Mouse (Mus musculus): Measurements from ENCODE around the gene Trappc6b.
"Not testable (repeated sequence)": the region's sequence is repeated elsewhere in the genome, so short reads cannot be mapped to it uniquely, and the experiment has no call there.

The Trappc6b gene

GRCm38 (mm10) chr12:59060993-59061595 lies at the start of gene Trappc6b:
Gene Trappc6b (minus strand): TSS chr12:59061472.
- CTCF ChIA-PET, result interaction anchor here (1.1 to 1.3 kb wide), 2 partner anchors 32 to 84 kb away, joined by 4 to 5 read pairs; no protein-coding TSS in a partner anchor

- CTCF ChIA-PET, result no interaction called here
These were observed 46.7 kb upstream of the Trappc6b start for GRCm38 (mm10) chr12:59107926-59108325.

DNA sequence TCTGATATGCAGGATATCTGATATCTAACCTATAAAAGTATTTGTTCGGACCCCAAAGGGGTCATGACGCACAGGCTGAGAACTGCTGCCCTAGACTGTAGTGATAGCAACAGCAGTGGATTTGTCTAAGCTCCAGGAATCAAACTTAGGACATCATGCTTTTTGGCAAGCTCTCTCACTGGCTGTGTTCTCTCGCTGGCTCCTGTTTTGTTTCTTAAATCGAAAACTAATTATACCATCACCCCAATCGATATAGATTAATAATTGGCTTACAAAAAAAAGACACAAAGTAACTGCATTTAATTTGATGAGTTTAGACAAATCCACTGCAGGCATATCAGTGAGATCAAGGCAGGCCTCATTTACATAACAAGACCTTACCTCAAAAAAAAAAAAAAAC lies 45.2 kb upstream of the Trappc6b start:
- CTCF ChIA-PET, result no interaction called here

GRCm38 (mm10) chr12:59105914-59106313 lies 44.6 kb upstream of the Trappc6b start:
- CTCF ChIA-PET, result no interaction called here

- CTCF ChIA-PET, result no interaction called here
These were observed 43.5 kb upstream of the Trappc6b start for GRCm38 (mm10) chr12:59104771-59105170.

GRCm38 (mm10) chr12:59095104-59096025 lies 34.1 kb upstream of the Trappc6b start, which contains the start of gene Mia2:
Gene Mia2 (plus strand): TSS chr12:59095799.
- CTCF ChIA-PET, result no interaction called here

DNA sequence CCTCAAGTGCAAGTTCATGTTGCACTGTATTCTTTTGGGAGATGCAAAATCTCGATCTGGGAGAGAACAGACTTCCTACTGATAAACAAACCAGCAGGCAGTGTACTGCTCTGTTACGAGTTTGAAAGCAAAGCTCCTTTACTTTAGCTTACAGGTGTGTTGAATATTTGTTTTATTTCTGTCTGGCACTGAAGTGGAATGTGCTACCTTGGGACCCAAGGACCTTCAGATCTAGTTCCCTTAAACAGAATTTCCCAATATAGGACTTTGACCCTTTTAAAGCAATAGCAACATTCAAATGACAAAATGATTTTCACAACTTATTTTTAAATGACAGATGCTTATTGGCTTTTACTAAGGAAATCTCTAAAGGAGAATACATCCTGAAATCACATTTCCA lies 32.3 kb upstream of the Trappc6b start:
- CTCF ChIA-PET, result no interaction called here

DNA sequence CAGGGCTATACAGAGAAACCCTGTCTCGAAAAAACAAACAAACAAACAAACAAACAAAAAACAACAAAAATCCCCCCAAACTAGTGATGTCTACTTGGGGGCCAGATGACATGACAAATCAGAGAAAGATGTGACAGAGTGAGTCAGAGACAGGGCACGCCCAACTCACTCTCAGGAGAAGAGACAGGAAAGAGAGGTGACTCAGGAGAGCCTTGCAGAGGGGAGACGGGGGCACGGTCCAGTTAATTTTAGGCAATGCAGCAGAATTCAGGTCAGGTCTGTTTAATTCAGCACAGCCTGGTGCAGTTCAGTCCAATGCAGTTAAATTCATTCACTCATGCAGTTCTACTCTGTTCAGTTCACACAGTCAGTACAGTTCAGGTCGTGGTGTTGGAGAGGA lies 24.9 kb upstream of the Trappc6b start:
- CTCF ChIA-PET, result no interaction called here

DNA sequence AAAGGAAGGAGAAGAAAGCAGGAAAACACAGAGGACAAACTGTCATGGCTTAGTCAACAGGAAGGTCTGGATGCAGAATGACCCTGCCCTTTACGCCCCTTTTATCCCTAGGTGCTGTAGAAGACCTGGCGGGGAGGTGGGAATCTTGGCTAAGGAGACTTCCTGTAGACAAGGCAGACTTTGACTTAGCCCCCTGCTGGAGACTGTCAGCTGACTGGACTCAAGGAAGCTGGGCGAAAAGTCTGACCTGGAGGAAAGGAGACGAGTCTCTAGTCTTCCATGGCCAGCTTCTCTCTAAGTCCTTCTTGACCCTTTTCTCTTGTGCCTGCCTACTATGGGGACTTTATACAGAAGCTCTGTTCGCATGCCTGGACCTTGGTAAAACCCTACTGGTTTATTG lies 23.2 kb upstream of the Trappc6b start:
- CTCF ChIA-PET, result no interaction called here

GRCm38 (mm10) chr12:59080461-59080860 lies 19.2 kb upstream of the Trappc6b start:
- CTCF ChIA-PET, result interaction anchor here (0.5 kb wide), 1 partner anchor 25 kb away, joined by 3 read pairs; no protein-coding TSS in a partner anchor

DNA sequence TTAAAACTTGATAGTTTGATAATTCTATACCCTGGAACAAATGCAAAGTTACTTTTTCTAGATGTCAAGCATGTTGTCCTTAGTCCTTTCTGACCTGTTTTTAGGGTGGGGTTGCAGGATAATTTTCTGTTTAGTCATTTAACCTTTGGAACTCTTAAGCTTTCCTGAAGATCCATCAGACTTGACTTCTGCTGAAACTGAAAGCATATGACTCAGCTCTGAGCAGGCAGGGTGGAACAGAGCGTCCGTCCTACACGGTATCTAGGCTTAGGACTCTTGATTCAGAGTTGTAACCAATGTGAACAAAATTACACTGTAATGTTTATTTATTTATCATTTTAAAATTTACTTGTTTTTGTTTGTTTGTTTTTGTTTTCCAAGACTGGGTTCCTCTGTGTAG lies 16.6 kb upstream of the Trappc6b start:
- CTCF ChIA-PET, result interaction anchor here (0.6 kb wide), 1 partner anchor 1675 kb away, joined by 5 read pairs; no protein-coding TSS in a partner anchor

DNA sequence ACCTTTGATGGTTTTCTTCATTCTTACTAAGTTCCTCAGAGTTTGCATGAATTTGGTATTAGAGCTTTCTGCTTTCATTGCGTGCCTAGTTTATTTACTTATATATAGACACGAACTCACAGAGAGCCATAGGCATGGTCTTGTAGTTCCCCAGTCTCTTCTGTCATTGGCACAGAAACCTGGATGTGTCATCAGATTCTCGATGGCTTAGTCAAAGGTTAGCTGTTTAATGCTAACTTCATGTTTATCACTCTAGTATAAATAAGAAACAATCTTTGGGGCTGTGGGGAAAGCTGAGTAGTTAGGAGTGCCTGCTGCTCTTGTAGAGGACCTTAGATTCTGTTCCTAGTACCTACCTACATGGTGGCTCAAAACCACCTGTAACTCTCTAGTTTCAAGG lies 15.7 kb upstream of the Trappc6b start:
- CTCF ChIA-PET, result interaction anchor here (0.6 kb wide), 1 partner anchor 1674 kb away, joined by 5 read pairs; no protein-coding TSS in a partner anchor

- CTCF ChIA-PET, result no interaction called here
These were observed 12.8 kb upstream of the Trappc6b start for GRCm38 (mm10) chr12:59074052-59074451.

DNA sequence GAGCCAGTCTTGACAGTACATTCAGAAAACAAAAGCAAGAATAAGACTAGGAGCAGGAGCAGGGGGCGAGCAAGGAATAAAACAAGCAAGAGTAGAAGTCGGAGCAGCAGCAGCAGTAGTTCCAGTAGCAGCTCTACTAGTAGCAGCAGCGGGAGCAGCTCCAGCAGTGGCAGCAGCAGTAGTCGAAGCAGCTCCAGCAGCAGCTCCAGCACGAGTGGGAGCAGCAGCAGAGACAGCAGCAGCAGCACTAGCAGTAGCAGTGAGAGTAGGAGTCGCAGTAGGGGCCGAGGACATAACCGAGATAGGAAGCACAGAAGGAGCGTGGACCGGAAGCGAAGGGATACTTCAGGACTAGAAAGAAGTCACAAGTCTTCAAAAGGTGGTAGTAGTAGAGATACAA lies 11.0 kb upstream of the Trappc6b start:
- CTCF ChIA-PET, result no interaction called here

- CTCF ChIA-PET, result no interaction called here
These were observed 7.5 kb upstream of the Trappc6b start for GRCm38 (mm10) chr12:59068791-59069190.

- CTCF ChIA-PET, result interaction anchor here (0.5 kb wide), 1 partner anchor 110 kb away, joined by 3 read pairs; no protein-coding TSS in a partner anchor
These were observed 5.8 kb upstream of the Trappc6b start for GRCm38 (mm10) chr12:59067095-59067494.

DNA sequence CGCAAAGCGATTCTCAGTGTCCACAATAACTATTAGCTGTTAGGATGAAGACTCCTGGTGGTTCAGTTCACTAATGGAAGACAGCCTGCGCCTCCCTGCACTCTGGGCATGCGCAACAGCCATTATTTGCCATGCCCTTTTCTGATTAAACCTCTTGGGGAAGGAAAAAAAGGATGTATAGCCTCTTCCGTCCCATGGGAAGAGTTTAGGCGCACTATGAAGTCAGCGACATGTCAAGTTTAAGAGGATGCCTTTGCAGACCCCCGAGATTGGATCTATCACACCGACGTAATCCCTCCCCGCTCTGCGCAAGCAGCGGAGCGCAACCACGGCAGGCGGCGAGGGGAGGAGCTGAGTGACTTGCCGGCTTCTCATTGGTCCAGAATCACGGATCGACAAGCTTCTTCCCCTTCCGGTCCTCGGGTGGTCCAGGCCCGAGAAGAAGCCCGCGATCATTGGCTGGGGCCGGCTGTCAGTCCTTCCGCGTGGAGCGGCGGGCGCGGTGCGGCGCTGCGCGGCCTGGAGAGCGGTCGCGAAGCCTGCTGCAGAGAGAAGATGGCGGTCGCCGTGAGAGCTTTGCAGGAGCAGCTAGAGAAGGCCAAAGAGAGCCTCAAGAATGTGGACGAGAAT lies 5.3 kb upstream of the Trappc6b start, which contains the start of gene Pnn:
Gene Pnn, plus strand, starts transcription at position 437 of the 630 bp plus-strand sequence.
- CTCF ChIA-PET, result interaction anchor here (0.5 kb wide), 1 partner anchor 111 kb away, joined by 3 read pairs; no protein-coding TSS in a partner anchor

DNA sequence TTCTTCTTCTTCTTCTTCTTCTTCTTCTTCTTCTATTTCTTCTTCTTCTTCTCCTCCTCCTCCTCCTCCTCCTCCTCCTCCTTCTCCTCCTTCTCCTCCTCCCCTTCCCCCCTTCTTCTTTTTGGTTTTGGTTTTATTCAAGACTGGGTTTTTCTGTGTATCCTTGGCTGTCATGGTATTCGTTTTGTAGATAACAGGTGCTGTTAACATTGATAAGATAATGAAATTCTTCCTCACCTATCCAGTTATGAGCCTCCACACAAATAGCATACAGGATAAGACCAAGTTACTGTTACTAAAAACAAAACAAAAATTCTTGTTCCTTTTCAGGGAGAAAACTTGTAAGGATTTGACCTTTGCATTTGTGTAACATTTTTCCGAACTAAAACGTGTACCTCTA lies 4.5 kb upstream of the Trappc6b start:
- CTCF ChIA-PET, result no interaction called here

- CTCF ChIA-PET, result no interaction called here
These were observed 3.6 kb upstream of the Trappc6b start for GRCm38 (mm10) chr12:59064837-59065236.

DNA sequence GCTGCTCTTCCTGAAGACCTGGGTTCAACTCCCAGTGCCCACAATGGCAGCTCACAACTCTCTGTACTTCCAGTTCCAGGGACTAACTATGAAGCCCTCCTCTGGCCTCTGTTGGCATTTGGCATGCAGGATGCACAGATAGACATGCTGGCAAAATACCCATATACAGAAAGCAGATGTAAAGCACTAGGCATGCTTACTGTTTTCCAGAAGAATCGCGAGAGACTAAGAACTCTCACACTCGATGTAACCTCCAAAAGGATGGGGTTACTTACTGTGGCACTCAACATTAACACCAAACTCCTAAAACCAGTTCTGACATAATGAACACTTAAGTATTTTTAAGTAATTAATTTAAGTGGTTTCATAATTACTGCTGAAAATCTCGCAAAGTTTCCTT lies 950 bp downstream of the Trappc6b start:
- CTCF ChIA-PET, result no interaction called here

GRCm38 (mm10) chr12:59058242-59058641 lies 3.0 kb downstream of the Trappc6b start:
- CTCF ChIA-PET, result not testable (repeated sequence)

DNA sequence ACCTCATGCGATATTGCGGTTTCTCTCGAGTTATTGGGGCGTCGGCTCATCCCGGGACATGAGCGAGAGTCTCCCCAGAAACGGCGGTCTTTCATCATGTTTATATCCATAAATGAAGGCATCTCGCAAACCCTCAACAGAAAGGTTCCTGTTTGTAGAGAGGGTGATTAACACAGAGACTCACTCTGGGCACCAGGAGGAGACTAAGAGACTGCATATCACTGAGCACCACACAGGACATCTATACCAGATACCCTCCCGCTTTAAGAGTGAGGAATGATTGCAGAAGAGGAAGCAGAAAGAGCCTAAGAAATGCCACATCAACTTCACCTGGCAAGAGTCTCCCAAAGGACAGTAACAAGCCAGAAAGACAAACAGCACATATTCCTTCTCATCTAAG lies 5.0 kb downstream of the Trappc6b start:
- CTCF ChIA-PET, result no interaction called here
